Mouse (Mus musculus): ENCODE results near the gene Ccr4. TPM values are rescaled to one million over a fixed set of nuclear protein-coding genes. Genes with fewer than 3 reads are reported as not detected.

Gene Ccr4
- not detected in 2 replicates for total RNA-seq (2021)
- long read RNA-seq: 0 reads

- no peak for DNase-seq
These were observed at the start of gene Ccr4 for GRCm38 (mm10) chr9:114504816-114505215. Gene Ccr4, minus strand, starts transcription at chr9:114504916.

GRCm38 (mm10) chr9:114553828-114554227 is 49.1 kb upstream of the Ccr4 start:
- no peak for DNase-seq

GRCm38 (mm10) chr9:114550033-114550432 is 45.3 kb upstream of the Ccr4 start:
- no peak for DNase-seq

GRCm38 (mm10) chr9:114549117-114549516 is 44.4 kb upstream of the Ccr4 start:
- no peak for DNase-seq

GRCm38 (mm10) chr9:114548496-114548895 is 43.8 kb upstream of the Ccr4 start:
- no peak for DNase-seq

GRCm38 (mm10) chr9:114547643-114548077 is 42.9 kb upstream of the Ccr4 start:
- DNase-seq: no peak

- DNase-seq: no peak
These were observed 42.0 kb upstream of the Ccr4 start for GRCm38 (mm10) chr9:114546765-114547164.

- DNase-seq: peak; percentile 24
These were observed 40.2 kb upstream of the Ccr4 start for GRCm38 (mm10) chr9:114544754-114545393.

GRCm38 (mm10) chr9:114543882-114544753 is 39.4 kb upstream of the Ccr4 start:
- DNase-seq: no peak

- no peak for DNase-seq
These were observed 36.6 kb upstream of the Ccr4 start for GRCm38 (mm10) chr9:114541279-114541741.

GRCm38 (mm10) chr9:114538996-114539563 is 34.4 kb upstream of the Ccr4 start:
- no peak for DNase-seq

GRCm38 (mm10) chr9:114536628-114537027 is 31.9 kb upstream of the Ccr4 start:
- DNase-seq: no peak

GRCm38 (mm10) chr9:114534747-114535517 is 30.2 kb upstream of the Ccr4 start:
- no peak for DNase-seq

- DNase-seq: no peak
These were observed 29.1 kb upstream of the Ccr4 start for GRCm38 (mm10) chr9:114533848-114534247.

GRCm38 (mm10) chr9:114531276-114531675 is 26.6 kb upstream of the Ccr4 start:
- DNase-seq: no peak

- DNase-seq: peak; percentile 16
These were observed 23.9 kb upstream of the Ccr4 start for GRCm38 (mm10) chr9:114528680-114529048.

GRCm38 (mm10) chr9:114527992-114528679 is 23.4 kb upstream of the Ccr4 start:
- DNase-seq: no peak

- DNase-seq: peak; percentile 58
These were observed 22.4 kb upstream of the Ccr4 start for GRCm38 (mm10) chr9:114527085-114527484.

- no peak for DNase-seq
These were observed 21.9 kb upstream of the Ccr4 start for GRCm38 (mm10) chr9:114526581-114526980.

- DNase-seq: no peak
These were observed 21.2 kb upstream of the Ccr4 start for GRCm38 (mm10) chr9:114525891-114526290.

GRCm38 (mm10) chr9:114525073-114525633 is 20.4 kb upstream of the Ccr4 start:
- DNase-seq: no peak
